Mouse (Mus musculus): ENCODE measurements around the gene Phlpp1. TPM values are rescaled to one million over a fixed set of nuclear protein-coding genes. Genes with fewer than 3 reads are reported as not detected.

The Phlpp1 gene
- polyA plus RNA-seq, 1 experiment from 2014 or later, result 7.8 TPM

GRCm38 (mm10) chr1:106362841-106363604 lies 191.5 kb downstream of the Phlpp1 start:
- Histone ChIP-seq H3K9ac (replicated peaks) (no peak overlapping the region), H3K27me3 (replicated peaks) (no peaks in the 10 kb centered on the region), H3K4me3 (replicated peaks) (no peak overlapping the region), H3K9me3 (replicated peaks) (no peaks in the 10 kb centered on the region), H3K36me3 (peaks cover 8% of the 10 kb centered on the region; the same call in 1 of the 2 replicates), H3K4me2 (no peak overlapping the region), H3K4me1 (no peaks in the 10 kb centered on the region; the same call in 1 of the 2 replicates), H3K27ac (replicated peaks) (no peak overlapping the region)
- 85% methylated on average over 3 of the region's 3 CpGs for WGBS
- no peak for ATAC-seq (ENCODE audit: low FRiP score)

- no peaks in the 10 kb centered on the region for H3K4me1 ChIP-seq
- H3K4me3 ChIP-seq (replicated peaks), result no peak overlapping the region
- H3K27me3 ChIP-seq (replicated peaks), result no peaks in the 10 kb centered on the region
- H3K9ac ChIP-seq (replicated peaks), result no peak overlapping the region
- WGBS, result 80% methylated on average over 3 of the region's 3 CpGs
- H3K36me3 ChIP-seq, result peaks cover 16% of the 10 kb centered on the region
- H3K27ac ChIP-seq (replicated peaks), result no peak overlapping the region
- no peak for ATAC-seq (ENCODE audit: low FRiP score)
- H3K4me2 ChIP-seq, result no peak overlapping the region
- no peaks in the 10 kb centered on the region for H3K9me3 ChIP-seq (replicated peaks)
These were observed 197.8 kb downstream of the Phlpp1 start for GRCm38 (mm10) chr1:106369330-106369729.

- H3K27me3 ChIP-seq (replicated peaks), result no peaks in the 10 kb centered on the region
- H3K4me2 ChIP-seq, result no peak overlapping the region
- no peaks in the 10 kb centered on the region for H3K9me3 ChIP-seq (replicated peaks)
- 82% methylated on average over 2 of the region's 2 CpGs for WGBS
- peaks cover 12% of the 10 kb centered on the region for H3K36me3 ChIP-seq
- ATAC-seq (ENCODE audit: low FRiP score), result no peak
- H3K27ac ChIP-seq (replicated peaks), result no peak overlapping the region
- no peaks in the 10 kb centered on the region for H3K4me1 ChIP-seq
- H3K9ac ChIP-seq (replicated peaks), result no peak overlapping the region
- H3K4me3 ChIP-seq (replicated peaks), result no peak overlapping the region
These were observed 200.9 kb downstream of the Phlpp1 start for GRCm38 (mm10) chr1:106372446-106372845.

GRCm38 (mm10) chr1:106373656-106374055 lies 202.1 kb downstream of the Phlpp1 start:
- no peak for ATAC-seq (ENCODE audit: low FRiP score)
- Histone ChIP-seq H3K4me2 (no peak overlapping the region), H3K36me3 (peaks cover 12% of the 10 kb centered on the region), H3K27ac (replicated peaks) (no peak overlapping the region), H3K9me3 (replicated peaks) (no peaks in the 10 kb centered on the region), H3K4me1 (no peaks in the 10 kb centered on the region), H3K27me3 (replicated peaks) (no peaks in the 10 kb centered on the region), H3K9ac (replicated peaks) (no peak overlapping the region), H3K4me3 (replicated peaks) (no peak overlapping the region)
- 98% methylated on average over 1 of the region's 1 CpGs for WGBS

GRCm38 (mm10) chr1:106374274-106374673 lies 202.7 kb downstream of the Phlpp1 start:
- no peak for ATAC-seq (ENCODE audit: low FRiP score)
- Histone ChIP-seq H3K9me3 (replicated peaks) (no peaks in the 10 kb centered on the region), H3K27ac (replicated peaks) (no peak overlapping the region), H3K27me3 (replicated peaks) (no peaks in the 10 kb centered on the region), H3K4me2 (no peak overlapping the region), H3K9ac (replicated peaks) (no peak overlapping the region), H3K4me3 (replicated peaks) (no peak overlapping the region), H3K4me1 (no peaks in the 10 kb centered on the region), H3K36me3 (peaks cover 7% of the 10 kb centered on the region)
- 89% methylated on average over 2 of the region's 2 CpGs for WGBS

- no peak for ATAC-seq (ENCODE audit: low FRiP score)
- Histone ChIP-seq H3K9ac (replicated peaks) (no peak overlapping the region), H3K27ac (replicated peaks) (no peak overlapping the region), H3K36me3 (peaks cover 3% of the 10 kb centered on the region; the same call in 1 of the 2 replicates), H3K9me3 (replicated peaks) (no peaks in the 10 kb centered on the region), H3K4me1 (no peaks in the 10 kb centered on the region), H3K27me3 (replicated peaks) (no peaks in the 10 kb centered on the region), H3K4me3 (replicated peaks) (no peak overlapping the region), H3K4me2 (no peak overlapping the region)
- 86% methylated on average over 4 of the region's 4 CpGs for WGBS
These were observed 203.4 kb downstream of the Phlpp1 start for GRCm38 (mm10) chr1:106374971-106375370.

GRCm38 (mm10) chr1:106376003-106376402 lies 204.5 kb downstream of the Phlpp1 start:
- Histone ChIP-seq H3K27me3 (replicated peaks) (no peaks in the 10 kb centered on the region), H3K36me3 (peaks cover 9% of the 10 kb centered on the region; the same call in 1 of the 2 replicates), H3K4me2 (no peak overlapping the region), H3K9ac (replicated peaks) (no peak overlapping the region), H3K4me1 (no peaks in the 10 kb centered on the region), H3K4me3 (replicated peaks) (no peak overlapping the region), H3K27ac (replicated peaks) (no peak overlapping the region), H3K9me3 (replicated peaks) (no peaks in the 10 kb centered on the region)
- 84% methylated on average over 3 of the region's 3 CpGs for WGBS
- no peak for ATAC-seq (ENCODE audit: low FRiP score)

GRCm38 (mm10) chr1:106380465-106380864 lies 208.9 kb downstream of the Phlpp1 start:
- H3K4me1 ChIP-seq, result no peaks in the 10 kb centered on the region
- H3K36me3 ChIP-seq, result peaks cover 9% of the 10 kb centered on the region; the same call in 1 of the 2 replicates
- no peak overlapping the region for H3K4me3 ChIP-seq (replicated peaks)
- H3K4me2 ChIP-seq, result no peak overlapping the region
- H3K27ac ChIP-seq (replicated peaks), result 0 out of 2 replicates have a peak overlapping the region, but pooled peaks have one; percentile 24
- WGBS, result 28% methylated on average over 1 of the region's 1 CpGs
- no peaks in the 10 kb centered on the region for H3K27me3 ChIP-seq (replicated peaks)
- H3K9me3 ChIP-seq (replicated peaks), result no peaks in the 10 kb centered on the region
- H3K9ac ChIP-seq (replicated peaks), result no peak overlapping the region
- ATAC-seq (ENCODE audit: low FRiP score), result no peak

- no peak overlapping the region for H3K27ac ChIP-seq (replicated peaks)
- H3K36me3 ChIP-seq, result peaks cover 9% of the 10 kb centered on the region; the same call in 1 of the 2 replicates
- no peak overlapping the region for H3K4me3 ChIP-seq (replicated peaks)
- H3K4me1 ChIP-seq, result 0 out of 2 replicates have a peak, but pooled peaks cover 3% of the 10 kb centered on the region
- H3K9ac ChIP-seq (replicated peaks), result no peak overlapping the region
- 81% methylated on average over 5 of the region's 5 CpGs for WGBS
- no peaks in the 10 kb centered on the region for H3K9me3 ChIP-seq (replicated peaks)
- H3K27me3 ChIP-seq (replicated peaks), result no peaks in the 10 kb centered on the region
- ATAC-seq (ENCODE audit: low FRiP score), result no peak
- H3K4me2 ChIP-seq, result no peak overlapping the region
These were observed 215.0 kb downstream of the Phlpp1 start for GRCm38 (mm10) chr1:106386542-106386941.

- no peak overlapping the region for H3K4me2 ChIP-seq
- 89% methylated on average over 4 of the region's 4 CpGs for WGBS
- no peak for ATAC-seq (ENCODE audit: low FRiP score)
- H3K9me3 ChIP-seq (replicated peaks), result no peaks in the 10 kb centered on the region
- no peak overlapping the region for H3K4me3 ChIP-seq (replicated peaks)
- no peak overlapping the region for H3K27ac ChIP-seq (replicated peaks)
- no peak overlapping the region for H3K9ac ChIP-seq (replicated peaks)
- 0 out of 2 replicates have a peak, but pooled peaks cover 3% of the 10 kb centered on the region for H3K4me1 ChIP-seq
- H3K27me3 ChIP-seq (replicated peaks), result no peaks in the 10 kb centered on the region
- H3K36me3 ChIP-seq, result peaks cover 15% of the 10 kb centered on the region
These were observed 215.7 kb downstream of the Phlpp1 start for GRCm38 (mm10) chr1:106387264-106387663.

- 18% methylated on average over 5 of the region's 5 CpGs for WGBS
- Histone ChIP-seq H3K36me3 (peaks cover 33% of the 10 kb centered on the region), H3K27ac (replicated peaks) (no peak overlapping the region), H3K4me1 (0 out of 2 replicates have a peak, but pooled peaks cover 3% of the 10 kb centered on the region), H3K4me3 (replicated peaks) (no peak overlapping the region), H3K9me3 (replicated peaks) (no peaks in the 10 kb centered on the region), H3K27me3 (replicated peaks) (no peaks in the 10 kb centered on the region), H3K9ac (replicated peaks) (no peak overlapping the region), H3K4me2 (no peak overlapping the region)
- peak; percentile 44 for ATAC-seq (ENCODE audit: low FRiP score)
These were observed 218.1 kb downstream of the Phlpp1 start for GRCm38 (mm10) chr1:106389673-106390072.

GRCm38 (mm10) chr1:106393072-106393471 lies 221.5 kb downstream of the Phlpp1 start:
- 95% methylated on average over 6 of the region's 6 CpGs for WGBS
- no peak overlapping the region for H3K4me2 ChIP-seq
- no peaks in the 10 kb centered on the region for H3K9me3 ChIP-seq (replicated peaks)
- H3K27ac ChIP-seq (replicated peaks), result no peak overlapping the region
- no peaks in the 10 kb centered on the region for H3K27me3 ChIP-seq (replicated peaks)
- no peak overlapping the region for H3K4me3 ChIP-seq (replicated peaks)
- H3K9ac ChIP-seq (replicated peaks), result no peak overlapping the region
- peaks cover 30% of the 10 kb centered on the region for H3K36me3 ChIP-seq
- 0 out of 2 replicates have a peak, but pooled peaks cover 3% of the 10 kb centered on the region for H3K4me1 ChIP-seq
- ATAC-seq (ENCODE audit: low FRiP score), result no peak

Measured in neural tube, embryonic 15.5 days (tissue).